Mouse (Mus musculus): ENCODE measurements at regions not wholly inside any gene's neighbourhood (a gene's known extent, or its start where the extent isn't known, plus 50 kb on each side); places are given as distances from the start of the nearest gene placed in this dataset.

DNA sequence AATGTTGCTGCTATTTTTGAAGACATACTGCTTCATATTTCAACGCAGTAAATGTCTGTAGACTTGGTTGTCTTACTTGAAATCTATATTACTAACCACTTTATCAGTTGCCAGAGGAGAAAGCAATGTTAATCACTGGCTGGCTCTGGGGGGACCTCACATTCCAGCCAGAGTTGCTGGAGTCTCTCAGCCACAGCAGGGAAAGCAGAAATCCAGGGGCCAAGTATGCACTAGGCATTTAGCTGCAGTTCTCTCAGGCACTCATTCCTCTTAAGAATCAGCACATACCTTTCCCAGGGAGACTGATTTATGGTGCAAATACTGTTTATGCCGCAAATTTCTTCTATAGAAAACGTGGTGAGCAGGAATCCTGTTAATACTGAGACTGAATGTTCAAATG, 933.6 kb upstream of the Lcorl start:
- no peak for DNase-seq

GRCm38 (mm10) chr5:46790536-46790935, 933.1 kb upstream of the Lcorl start:
- DNase-seq: no peak

DNA sequence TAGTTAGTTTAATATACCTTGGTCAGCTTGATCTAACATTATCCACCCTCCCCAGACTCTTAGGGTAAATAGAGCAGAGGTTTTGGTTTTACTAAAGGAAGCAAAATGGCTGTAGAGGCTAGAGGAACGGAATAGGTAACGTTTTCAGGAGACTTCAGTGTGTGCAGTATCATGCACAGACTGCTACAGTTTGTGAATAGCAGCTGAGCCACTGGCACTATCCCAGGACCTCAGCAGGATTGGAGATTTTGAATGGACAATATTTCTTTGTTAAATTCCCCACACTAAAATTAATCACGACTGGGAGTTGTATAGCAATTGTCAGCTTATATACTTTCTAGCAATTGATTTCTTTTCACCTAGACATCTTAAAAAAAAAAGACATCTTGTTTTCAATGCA, 929.7 kb upstream of the Lcorl start:
- no peak for DNase-seq

DNA sequence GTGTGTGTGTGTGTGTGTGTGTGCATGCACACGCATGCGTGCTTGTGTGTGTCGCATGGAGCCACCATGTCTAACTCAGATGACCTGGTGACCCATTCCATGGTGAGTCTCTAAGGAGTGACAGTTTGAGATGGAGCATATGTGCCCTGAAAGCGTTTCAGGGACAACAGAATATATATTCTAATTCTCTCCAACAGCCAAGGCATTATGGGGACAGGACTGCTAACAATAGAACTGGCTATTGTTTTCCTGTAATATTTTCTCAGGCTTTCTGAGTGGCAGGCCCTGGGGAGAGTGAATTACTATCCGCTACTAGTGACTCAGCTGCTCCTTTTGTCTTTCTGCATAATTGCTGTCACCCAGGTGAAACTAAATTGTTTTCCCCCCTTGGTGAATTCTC, 898.7 kb upstream of the Lcorl start:
- no peak for DNase-seq

GRCm38 (mm10) chr5:46740034-46740582, 882.7 kb upstream of the Lcorl start:
- DNase-seq: no peak

- no peak for DNase-seq
Observed at GRCm38 (mm10) chr5:46732510-46732909, 875.1 kb upstream of the Lcorl start.

DNA sequence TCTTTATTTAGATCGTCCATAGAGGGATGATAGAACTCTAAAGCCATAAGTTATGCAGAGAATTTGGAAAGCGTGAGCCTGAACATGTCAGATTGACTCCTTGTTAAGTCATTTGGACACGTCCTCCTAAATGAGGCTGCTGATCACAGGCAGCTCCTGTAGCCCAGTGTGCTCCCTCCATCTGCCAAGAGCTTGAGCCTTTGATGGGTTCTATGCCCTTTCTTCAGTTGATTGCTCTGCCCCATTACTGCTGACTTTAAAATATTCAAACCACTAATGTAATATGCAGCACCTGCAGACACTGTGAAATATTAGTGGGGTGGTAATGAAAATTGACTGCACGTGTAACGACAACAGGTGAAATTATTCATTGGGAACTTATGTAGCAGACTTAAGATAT, 874.6 kb upstream of the Lcorl start:
- no peak for DNase-seq

- DNase-seq: no peak
Observed at GRCm38 (mm10) chr5:46731297-46731696, 873.9 kb upstream of the Lcorl start.

DNA sequence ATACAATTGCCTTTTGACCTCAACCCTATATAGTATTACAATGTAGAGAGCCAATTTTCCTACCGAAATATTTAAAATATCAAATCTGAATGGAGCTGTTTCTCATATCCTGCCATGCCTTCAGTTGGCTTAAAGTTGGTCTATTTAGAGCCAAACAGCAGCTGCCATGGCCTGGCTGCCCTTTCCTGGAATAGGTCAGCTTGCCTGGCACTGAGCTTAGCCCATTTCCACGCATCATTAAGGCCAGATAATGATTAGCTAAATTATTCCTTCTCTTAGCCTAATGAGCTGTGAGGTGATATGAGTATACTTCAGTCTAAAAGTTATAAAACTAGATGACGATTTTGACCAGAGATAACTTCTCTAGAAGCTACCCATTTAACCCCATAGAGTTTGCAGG, 852.2 kb upstream of the Lcorl start:
- DNase-seq: no peak

DNA sequence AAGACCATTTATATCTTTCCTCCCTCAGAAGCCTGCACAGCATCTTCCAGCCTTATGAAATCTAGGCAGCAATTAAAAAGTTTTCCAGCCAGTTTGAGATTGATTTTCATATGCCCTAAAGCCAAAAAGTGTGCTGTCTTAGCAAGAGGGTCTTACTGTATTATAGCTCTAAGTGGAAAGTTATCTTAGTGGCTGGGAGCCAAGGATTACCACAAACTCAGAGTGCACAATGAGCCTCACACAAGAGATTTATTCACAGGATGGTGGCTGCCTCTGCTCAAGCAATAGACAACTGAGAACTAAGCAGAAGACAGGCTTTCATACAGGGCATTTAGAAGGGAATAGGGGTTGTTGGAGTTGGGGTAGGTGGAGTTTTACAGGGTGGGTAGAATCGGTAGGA, 850.4 kb upstream of the Lcorl start:
- DNase-seq: no peak

DNA sequence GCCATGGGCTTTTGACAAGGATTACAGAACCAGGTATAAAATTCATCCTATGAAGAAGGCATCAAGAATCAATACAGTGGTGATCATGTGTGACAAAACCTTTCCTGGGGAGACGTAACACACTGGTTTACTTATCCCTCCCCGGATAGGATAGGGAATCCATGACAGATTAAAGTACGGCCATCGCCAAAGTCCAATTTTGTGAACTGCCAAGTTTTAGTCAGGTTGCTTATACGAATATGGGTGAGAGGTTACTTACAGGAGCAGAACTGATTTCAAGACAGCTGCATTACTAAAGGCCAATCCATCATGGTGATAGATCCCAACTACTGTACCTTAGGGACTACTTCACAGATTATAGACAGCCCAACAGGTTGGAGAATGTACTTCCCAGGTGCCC, 849.6 kb upstream of the Lcorl start:
- no peak for DNase-seq

- DNase-seq: no peak
Observed at GRCm38 (mm10) chr5:46678007-46678406, 820.6 kb upstream of the Lcorl start.

DNA sequence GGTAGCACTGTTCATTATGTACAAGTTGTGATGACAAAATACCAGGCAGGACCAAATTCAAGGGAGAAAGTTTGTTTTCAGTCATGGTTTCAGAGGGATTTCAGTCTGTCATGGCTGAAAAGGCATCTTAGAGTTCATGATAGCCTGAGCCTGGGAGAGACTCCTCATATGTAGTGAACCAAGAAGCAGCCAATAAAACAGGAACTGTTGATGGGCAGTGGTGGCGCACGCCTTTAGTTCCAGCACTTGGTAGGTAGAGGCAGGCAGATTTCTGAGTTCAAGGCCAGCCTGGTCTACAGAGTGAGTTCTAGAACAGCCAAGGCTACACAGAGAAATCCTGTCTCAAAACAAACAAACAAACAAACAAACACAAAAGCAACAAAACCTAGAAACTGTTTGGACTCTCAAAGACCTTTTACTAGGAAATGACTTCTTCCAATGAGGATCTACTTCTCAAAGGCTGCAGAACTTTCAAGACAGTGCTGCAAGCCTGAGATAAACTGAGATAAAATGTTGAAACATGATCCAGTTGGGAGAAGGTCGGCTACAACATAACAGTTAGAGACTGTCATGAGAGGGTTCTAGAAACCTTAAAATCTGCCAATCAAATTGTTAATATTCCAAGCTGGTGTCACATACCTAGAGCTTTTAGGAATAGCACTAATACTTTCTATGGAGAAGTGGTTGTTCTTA, 817.5 kb upstream of the Lcorl start:
- no peak for DNase-seq

DNA sequence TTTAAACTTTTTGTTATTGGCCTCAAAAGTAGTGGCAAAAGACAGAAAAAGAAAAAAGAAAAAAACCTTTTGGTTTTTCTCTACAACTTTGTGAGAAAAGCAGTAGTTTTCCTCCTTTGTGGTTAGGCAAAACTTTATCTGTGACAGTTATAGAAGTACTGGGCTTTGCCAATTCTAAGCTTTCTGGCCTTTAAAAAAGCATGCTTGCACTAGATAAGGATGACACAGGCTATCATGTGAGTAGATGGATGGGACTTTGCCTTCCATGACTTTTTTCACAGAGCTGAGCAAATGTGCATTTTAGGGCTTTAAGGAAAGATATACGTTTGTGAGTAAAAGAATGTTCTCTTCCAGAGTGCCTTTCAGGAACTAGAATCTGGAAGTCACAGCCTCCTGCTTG, 816.0 kb upstream of the Lcorl start:
- no peak for DNase-seq

DNA sequence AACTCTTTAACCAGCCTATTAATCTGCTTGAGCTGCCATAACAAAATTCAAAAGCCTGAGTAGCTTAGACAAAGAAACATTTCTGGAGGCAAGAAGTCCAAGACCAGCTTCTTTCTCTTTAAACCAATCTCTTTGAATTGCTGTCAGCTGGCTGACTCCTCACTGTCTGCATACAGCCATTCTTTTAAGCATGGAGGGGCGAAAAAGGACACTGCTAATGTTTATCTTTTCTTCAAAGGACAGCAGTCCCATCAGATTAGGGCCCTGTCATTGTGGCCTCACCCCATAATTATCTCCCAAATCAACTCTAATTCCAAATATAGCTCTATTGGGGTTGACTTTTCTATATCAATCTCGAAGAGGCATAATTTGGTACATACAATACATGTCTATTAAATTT, 813.1 kb upstream of the Lcorl start:
- no peak for DNase-seq

DNA sequence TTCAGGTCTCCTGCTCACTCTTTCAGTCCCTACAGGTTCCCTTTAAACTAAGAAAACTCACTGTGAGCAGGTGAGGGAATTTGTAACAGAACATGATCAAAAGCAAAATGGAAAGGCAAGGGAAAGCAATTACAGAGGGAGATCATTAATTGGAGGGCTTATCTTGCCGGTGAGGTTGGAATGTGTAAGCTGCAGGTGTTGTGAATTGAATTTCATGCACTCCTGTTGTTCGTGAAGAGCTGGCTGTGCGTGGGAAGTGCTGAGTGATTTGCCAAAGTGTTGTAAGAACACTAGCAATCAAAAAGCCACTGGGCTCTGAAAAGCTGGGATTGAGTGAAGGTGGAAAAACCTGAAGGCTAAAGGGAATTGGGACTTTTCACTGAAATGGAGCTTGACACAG, 808.8 kb upstream of the Lcorl start:
- no peak for DNase-seq

- DNase-seq: no peak
Observed at GRCm38 (mm10) chr5:46657065-46657464, 799.6 kb upstream of the Lcorl start.

GRCm38 (mm10) chr5:46654189-46654588, 796.8 kb upstream of the Lcorl start:
- DNase-seq: no peak

DNA sequence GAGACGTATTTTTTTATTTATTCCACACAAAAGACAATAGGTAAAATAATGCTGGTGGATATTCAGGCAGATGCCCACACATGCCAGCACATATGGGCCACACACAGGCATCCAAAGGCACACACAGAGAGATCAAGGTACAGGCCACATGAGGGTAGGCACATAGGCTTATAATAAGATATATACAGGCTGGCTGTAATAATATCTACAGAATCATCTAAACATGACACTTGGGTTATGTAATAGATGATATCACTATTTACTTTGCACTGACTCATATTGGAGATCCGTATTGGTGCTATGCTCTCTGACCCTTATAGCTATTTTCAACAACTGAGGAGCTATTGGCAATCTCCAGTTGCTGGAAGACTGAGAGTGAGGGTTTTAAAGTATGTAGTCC, 785.6 kb upstream of the Lcorl start:
- no peak for DNase-seq

DNA sequence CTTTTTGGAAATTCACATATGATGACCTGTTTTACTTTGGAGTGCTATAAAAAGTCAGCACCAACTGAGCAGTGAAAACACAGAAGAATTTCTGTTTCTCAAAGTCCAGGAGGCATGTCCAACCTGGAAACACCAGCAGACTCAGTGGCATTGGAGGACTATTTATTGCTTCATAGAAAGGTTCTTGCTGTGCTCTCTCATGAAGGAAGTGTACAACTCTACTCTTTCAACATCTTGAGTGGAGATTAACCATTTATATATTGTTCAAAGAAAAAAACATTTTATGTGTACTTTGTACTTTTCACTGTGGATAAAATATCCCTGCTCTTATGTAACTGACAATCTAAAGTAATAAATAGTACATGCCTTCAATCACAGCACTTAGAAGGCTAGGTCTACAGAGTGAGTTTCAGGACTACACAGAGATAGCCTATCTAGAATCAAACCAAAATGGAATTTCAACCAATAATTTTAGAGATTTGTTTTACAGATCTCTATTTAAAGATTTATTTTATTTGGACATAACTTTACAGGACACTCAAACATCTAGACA, 777.8 kb upstream of the Lcorl start:
- DNase-seq: no peak
